Mouse (Mus musculus): ENCODE data around the gene Rmdn3. TPM values are rescaled to one million over a fixed set of nuclear protein-coding genes. Genes with fewer than 3 reads are reported as not detected.

Rmdn3 gene
- polyA plus RNA-seq, 1 experiment from 2014 or later: 27.9 TPM

- no peak overlapping the region for H3K4me3 ChIP-seq (ENCODE audit: inconsistent target)
- H3K36me3 ChIP-seq (ENCODE audit: inconsistent target): peaks cover 23% of the 10 kb centered on the region; the same call in 1 of the 2 replicates
- H3K27ac ChIP-seq: no peak overlapping the region
- no peaks in the 10 kb centered on the region for H3K79me2 ChIP-seq (ENCODE audit: inconsistent target)
- WGBS (ENCODE audit: missing documents): 84% methylated on average over 6 of the region's 6 CpGs
These were observed 18.8 kb upstream of the Rmdn3 start for GRCm38 (mm10) chr2:119175614-119176013.

- H3K4me3 ChIP-seq (ENCODE audit: inconsistent target): no peak overlapping the region
- WGBS (ENCODE audit: missing documents): 97% methylated on average over 14 of the region's 14 CpGs
- H3K79me2 ChIP-seq (ENCODE audit: inconsistent target): no peaks in the 10 kb centered on the region
These were observed 18.0 kb upstream of the Rmdn3 start for GRCm38 (mm10) chr2:119174866-119175265.

GRCm38 (mm10) chr2:119173991-119174651 lies 17.3 kb upstream of the Rmdn3 start, which contains the start of gene Gm14137:
Gene Gm14137 (plus strand): TSS chr2:119174509.
- H3K4me3 ChIP-seq (ENCODE audit: inconsistent target): no peak within 1 kb of the TSS
- no peaks in the 10 kb centered on the region for H3K79me2 ChIP-seq (ENCODE audit: inconsistent target)
- H3K27ac ChIP-seq: no peak within 1 kb of the TSS
- 85% methylated on average over 8 of the region's 8 CpGs for WGBS (ENCODE audit: missing documents)
- H3K36me3 ChIP-seq (ENCODE audit: inconsistent target): peaks cover 8% of the 10 kb centered on the region; the same call in 1 of the 2 replicates

More at GRCm38 (mm10) chr2:119174866-119175265, 18.0 kb upstream of the Rmdn3 start:
- no peak overlapping the region for H3K27ac ChIP-seq
- H3K36me3 ChIP-seq (ENCODE audit: inconsistent target): peaks cover 16% of the 10 kb centered on the region; the same call in 1 of the 2 replicates

- 60% methylated on average over 13 of the region's 13 CpGs for WGBS (ENCODE audit: missing documents)
These were observed 16.2 kb upstream of the Rmdn3 start for GRCm38 (mm10) chr2:119172862-119173576.

GRCm38 (mm10) chr2:119172446-119172845 lies 15.6 kb upstream of the Rmdn3 start:
- no peak overlapping the region for H3K27ac ChIP-seq
- H3K36me3 ChIP-seq (ENCODE audit: inconsistent target): no peaks in the 10 kb centered on the region
- WGBS (ENCODE audit: missing documents): 94% methylated on average over 7 of the region's 7 CpGs
- no peaks in the 10 kb centered on the region for H3K79me2 ChIP-seq (ENCODE audit: inconsistent target)
- no peak overlapping the region for H3K4me3 ChIP-seq (ENCODE audit: inconsistent target)

More at GRCm38 (mm10) chr2:119172862-119173576, 16.2 kb upstream of the Rmdn3 start:
- no peaks in the 10 kb centered on the region for H3K79me2 ChIP-seq (ENCODE audit: inconsistent target)
- H3K36me3 ChIP-seq (ENCODE audit: inconsistent target): no peaks in the 10 kb centered on the region
- H3K27ac ChIP-seq: no peak overlapping the region
- no peak overlapping the region for H3K4me3 ChIP-seq (ENCODE audit: inconsistent target)

- Histone ChIP-seq H3K36me3 (ENCODE audit: inconsistent target) (no peaks in the 10 kb centered on the region), H3K27ac (no peak overlapping the region), H3K4me3 (ENCODE audit: inconsistent target) (no peak overlapping the region), H3K79me2 (ENCODE audit: inconsistent target) (no peaks in the 10 kb centered on the region)
- WGBS (ENCODE audit: missing documents): 87% methylated on average over 8 of the region's 8 CpGs
These were observed 14.7 kb upstream of the Rmdn3 start for GRCm38 (mm10) chr2:119171574-119171973.

- H3K36me3 ChIP-seq (ENCODE audit: inconsistent target): no peaks in the 10 kb centered on the region
- no peak overlapping the region for H3K4me3 ChIP-seq (ENCODE audit: inconsistent target)
- no peak overlapping the region for H3K27ac ChIP-seq
- 85% methylated on average over 2 of the region's 2 CpGs for WGBS (ENCODE audit: missing documents)
- no peaks in the 10 kb centered on the region for H3K79me2 ChIP-seq (ENCODE audit: inconsistent target)
These were observed 13.4 kb upstream of the Rmdn3 start for GRCm38 (mm10) chr2:119170282-119170681.

GRCm38 (mm10) chr2:119167866-119168256 lies 11.0 kb upstream of the Rmdn3 start:
- no peak overlapping the region for H3K27ac ChIP-seq

GRCm38 (mm10) chr2:119166901-119167865 lies 10.3 kb upstream of the Rmdn3 start, which contains the start of gene Gchfr:
Gene Gchfr (plus strand): TSS chr2:119167773.
- 2% methylated on average over 58 of the region's 60 CpGs for WGBS (ENCODE audit: missing documents)
- Histone ChIP-seq H3K36me3 (ENCODE audit: inconsistent target) (no peaks in the 10 kb centered on the region), H3K79me2 (ENCODE audit: inconsistent target) (no peaks in the 10 kb centered on the region), H3K27ac (no peak within 1 kb of the TSS), H3K4me3 (ENCODE audit: inconsistent target) (peak within 1 kb of the TSS; percentile 32)

More at GRCm38 (mm10) chr2:119167866-119168256, 11.0 kb upstream of the Rmdn3 start:
- WGBS (ENCODE audit: missing documents): 19% methylated on average over 25 of the region's 26 CpGs
- Histone ChIP-seq H3K79me2 (ENCODE audit: inconsistent target) (no peaks in the 10 kb centered on the region), H3K4me3 (ENCODE audit: inconsistent target) (no peak overlapping the region; the same call in 1 of the 2 replicates), H3K36me3 (ENCODE audit: inconsistent target) (no peaks in the 10 kb centered on the region)

- Histone ChIP-seq H3K27ac (no peak overlapping the region), H3K36me3 (ENCODE audit: inconsistent target) (no peaks in the 10 kb centered on the region), H3K4me3 (ENCODE audit: inconsistent target) (no peak overlapping the region), H3K79me2 (ENCODE audit: inconsistent target) (no peaks in the 10 kb centered on the region)
These were observed 8.6 kb upstream of the Rmdn3 start for GRCm38 (mm10) chr2:119165401-119165800.

GRCm38 (mm10) chr2:119163999-119164398 lies 7.2 kb upstream of the Rmdn3 start:
- H3K27ac ChIP-seq: no peak overlapping the region
- no peaks in the 10 kb centered on the region for H3K36me3 ChIP-seq (ENCODE audit: inconsistent target)
- H3K79me2 ChIP-seq (ENCODE audit: inconsistent target): no peaks in the 10 kb centered on the region
- H3K4me3 ChIP-seq (ENCODE audit: inconsistent target): no peak overlapping the region
- WGBS (ENCODE audit: missing documents): 95% methylated on average over 4 of the region's 4 CpGs

GRCm38 (mm10) chr2:119163135-119163534 lies 6.3 kb upstream of the Rmdn3 start:
- no peak overlapping the region for H3K4me3 ChIP-seq (ENCODE audit: inconsistent target)
- H3K36me3 ChIP-seq (ENCODE audit: inconsistent target): no peaks in the 10 kb centered on the region
- no peak overlapping the region for H3K27ac ChIP-seq
- no peaks in the 10 kb centered on the region for H3K79me2 ChIP-seq (ENCODE audit: inconsistent target)
- 15% methylated on average over 2 of the region's 3 CpGs for WGBS (ENCODE audit: missing documents)

- H3K27ac ChIP-seq: no peak overlapping the region
- WGBS (ENCODE audit: missing documents): 100% methylated on average over 2 of the region's 2 CpGs
These were observed 4.4 kb upstream of the Rmdn3 start for GRCm38 (mm10) chr2:119161247-119161646.

GRCm38 (mm10) chr2:119157836-119158235 lies 1.0 kb upstream of the Rmdn3 start:
- H3K27ac ChIP-seq: no peak overlapping the region
- H3K36me3 ChIP-seq (ENCODE audit: inconsistent target): peaks cover 14% of the 10 kb centered on the region; the same call in 1 of the 2 replicates
- no peak overlapping the region for H3K4me3 ChIP-seq (ENCODE audit: inconsistent target)
- H3K79me2 ChIP-seq (ENCODE audit: inconsistent target): peaks cover 21% of the 10 kb centered on the region

More at GRCm38 (mm10) chr2:119161247-119161646, 4.4 kb upstream of the Rmdn3 start:
- H3K79me2 ChIP-seq (ENCODE audit: inconsistent target): peaks cover 2% of the 10 kb centered on the region; the same call in 1 of the 2 replicates
- H3K4me3 ChIP-seq (ENCODE audit: inconsistent target): no peak overlapping the region
- no peaks in the 10 kb centered on the region for H3K36me3 ChIP-seq (ENCODE audit: inconsistent target)

Measured in macrophage (primary cell).